Comparison of ENCODE assay signal across 16 mouse cellular contexts in the genomic region with DNA sequence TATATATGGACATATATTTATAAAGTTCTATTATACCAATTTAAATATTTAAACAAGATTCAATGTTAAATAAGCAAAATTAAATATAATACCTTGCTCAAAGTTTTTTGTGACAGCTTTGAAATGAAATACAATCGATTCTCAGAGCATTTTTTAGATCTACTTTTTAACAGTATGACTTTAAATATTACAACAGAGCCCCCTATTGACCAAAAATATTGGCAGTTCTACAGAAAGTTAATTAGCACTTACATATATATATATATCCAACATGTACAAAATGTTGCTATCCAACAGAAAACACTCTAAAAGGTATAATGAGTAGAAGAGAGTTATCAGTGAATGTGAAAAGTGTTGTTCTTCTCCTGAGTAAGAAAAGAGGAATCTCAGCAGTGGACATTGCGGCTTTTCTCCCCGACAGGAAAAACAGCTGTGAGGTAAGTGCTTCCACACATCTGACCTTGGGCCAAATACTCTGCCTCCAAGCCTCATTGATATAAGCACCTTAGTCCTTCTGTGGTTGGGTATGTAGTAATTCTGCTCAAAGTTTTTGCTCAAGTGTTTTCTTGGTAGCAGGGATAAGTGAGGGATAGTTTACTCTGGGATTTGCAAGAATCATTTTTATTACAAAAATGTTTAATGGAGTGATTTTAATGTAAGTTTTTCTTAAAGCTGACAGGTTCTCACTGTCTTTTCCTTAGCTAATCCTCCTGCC. TPM values are rescaled to one million over a fixed set of nuclear protein-coding genes. Genes with fewer than 3 reads are reported as not detected.
DNase-seq lines count a peak whose midpoint lies in the region; ATAC-seq and TF ChIP-seq lines count a peak whose summit lies in the region.
"Had no signal": no experiment of that assay in that cellular context is flagged by ENCODE, and none has a peak within 500 bp of the region (broad histone marks: within the 10 kb centered on the region; RNA-seq: fewer than 3 reads in every experiment).

No protein-coding gene starts in this region.

- DNase-seq in hindbrain, embryonic 14.5 days (ENCODE audit: low spot score) = peak; percentile 74
- DNase-seq in midbrain, embryonic 11.5 days (ENCODE audit: low spot score, missing footprints) = peak; percentile 69
- DNase-seq in midbrain, embryonic 10.5 days (ENCODE audit: low spot score) = no peak
- no peak for DNase-seq in stomach, postnatal 0 days (ENCODE audit: low spot score)
- no peak for DNase-seq in spleen, postnatal 4 days (ENCODE audit: low spot score in 2 of 2)
- DNase-seq: cerebellum, adult 18-20 months; gastrocnemius, postnatal 14 days; thymus, postnatal 4 days had no signal

- H3K27me3 ChIP-seq in hindbrain, embryonic 14.5 days (ENCODE audit: control insufficient read depth, insufficient read depth, low read length) = no peaks in the 10 kb centered on the region
- H3K27me3 ChIP-seq in hindbrain, embryonic 12.5 days = no peaks in the 10 kb centered on the region
- H3K27me3 ChIP-seq in midbrain, embryonic 11.5 days (ENCODE audit: control insufficient read depth, insufficient read depth, low read length) = no peaks in the 10 kb centered on the region
- no peaks in the 10 kb centered on the region for H3K27me3 ChIP-seq in midbrain, embryonic 10.5 days (ENCODE audit: low read depth, poor library complexity, severe bottlenecking)
- no peaks in the 10 kb centered on the region for H3K27me3 ChIP-seq in stomach, postnatal 0 days (ENCODE audit: control insufficient read depth, insufficient read depth, low read length)
- H3K27me3 ChIP-seq: embryonic facial prominence, embryonic 12.5 days; hindbrain, embryonic 13.5 days; limb, embryonic 13.5 days had no signal

- no peak for ATAC-seq in hindbrain, embryonic 14.5 days (ENCODE audit: low FRiP score)
- no peak for ATAC-seq in hindbrain, embryonic 12.5 days (ENCODE audit: low FRiP score)
- ATAC-seq in midbrain, embryonic 11.5 days (ENCODE audit: low FRiP score) = no peak
- ATAC-seq in activated CD4-positive, CD25-positive, alpha-beta regulatory T cell, adult 4 months = peak; percentile 49
- no peak for ATAC-seq in stomach, postnatal 0 days (ENCODE audit: low FRiP score, low TSS enrichment)
- ATAC-seq: forebrain, embryonic 16.5 days had no signal

- no peak for TF ChIP-seq EP300 in stomach, postnatal 0 days (optimal IDR thresholded peaks at IDR 0.05)

- H3K4me3 ChIP-seq in hindbrain, embryonic 14.5 days (replicated peaks; ENCODE audit: low read length) = no peak overlapping the region
- no peak overlapping the region for H3K4me3 ChIP-seq in hindbrain, embryonic 12.5 days
- H3K4me3 ChIP-seq in midbrain, embryonic 11.5 days (ENCODE audit: low read depth, low read length) = no peak overlapping the region
- no peak overlapping the region for H3K4me3 ChIP-seq in midbrain, embryonic 10.5 days
- no peak overlapping the region for H3K4me3 ChIP-seq in stomach, postnatal 0 days (ENCODE audit: low read depth, low read length)
- H3K4me3 ChIP-seq: embryonic facial prominence, embryonic 12.5 days; hindbrain, embryonic 13.5 days; limb, embryonic 13.5 days had no signal

- WGBS in hindbrain, embryonic 14.5 days = 73% methylated on average over 3 of the region's 3 CpGs
- WGBS in hindbrain, embryonic 12.5 days = 80% methylated on average over 3 of the region's 3 CpGs
- WGBS in midbrain, embryonic 11.5 days = 84% methylated on average over 3 of the region's 3 CpGs
- WGBS in midbrain, embryonic 10.5 days = 90% methylated on average over 3 of the region's 3 CpGs
- WGBS in stomach, postnatal 0 days = 63% methylated on average over 3 of the region's 3 CpGs

- no peak overlapping the region for H3K27ac ChIP-seq in hindbrain, embryonic 14.5 days
- no peak overlapping the region for H3K27ac ChIP-seq in hindbrain, embryonic 12.5 days
- H3K27ac ChIP-seq in midbrain, embryonic 11.5 days (ENCODE audit: low read depth, low read length) = no peak overlapping the region
- no peak overlapping the region for H3K27ac ChIP-seq in midbrain, embryonic 10.5 days (replicated peaks)
- no peak overlapping the region for H3K27ac ChIP-seq in stomach, postnatal 0 days (replicated peaks)
- H3K27ac ChIP-seq: embryonic facial prominence, embryonic 12.5 days; hindbrain, embryonic 13.5 days; limb, embryonic 13.5 days had no signal

- H3K9ac ChIP-seq in hindbrain, embryonic 14.5 days = no peak overlapping the region
- no peak overlapping the region for H3K9ac ChIP-seq in hindbrain, embryonic 12.5 days
- no peak overlapping the region for H3K9ac ChIP-seq in midbrain, embryonic 11.5 days (ENCODE audit: low read length)
- H3K9ac ChIP-seq in stomach, postnatal 0 days (ENCODE audit: low read length) = no peak overlapping the region
- H3K9ac ChIP-seq: embryonic facial prominence, embryonic 12.5 days; hindbrain, embryonic 13.5 days; limb, embryonic 13.5 days had no signal

- no peaks in the 10 kb centered on the region for H3K9me3 ChIP-seq in hindbrain, embryonic 14.5 days (ENCODE audit: control insufficient read depth, low read length)
- no peaks in the 10 kb centered on the region for H3K9me3 ChIP-seq in hindbrain, embryonic 12.5 days (replicated peaks)
- no peaks in the 10 kb centered on the region for H3K9me3 ChIP-seq in midbrain, embryonic 11.5 days (ENCODE audit: control insufficient read depth, low read length)
- no peaks in the 10 kb centered on the region for H3K9me3 ChIP-seq in midbrain, embryonic 10.5 days (replicated peaks)
- no peaks in the 10 kb centered on the region for H3K9me3 ChIP-seq in stomach, postnatal 0 days (ENCODE audit: control insufficient read depth, low read length)
- H3K9me3 ChIP-seq: embryonic facial prominence, embryonic 12.5 days; hindbrain, embryonic 13.5 days; limb, embryonic 13.5 days had no signal

- H3K4me1 ChIP-seq in hindbrain, embryonic 14.5 days (replicated peaks; ENCODE audit: control insufficient read depth, insufficient read depth, low read length) = no peaks in the 10 kb centered on the region
- H3K4me1 ChIP-seq in hindbrain, embryonic 12.5 days = no peaks in the 10 kb centered on the region
- H3K4me1 ChIP-seq in midbrain, embryonic 11.5 days (ENCODE audit: control insufficient read depth, insufficient read depth, low read length) = no peaks in the 10 kb centered on the region
- H3K4me1 ChIP-seq in midbrain, embryonic 10.5 days = no peaks in the 10 kb centered on the region
- H3K4me1 ChIP-seq in stomach, postnatal 0 days (replicated peaks; ENCODE audit: control insufficient read depth, insufficient read depth) = no peaks in the 10 kb centered on the region
- H3K4me1 ChIP-seq: embryonic facial prominence, embryonic 12.5 days; limb, embryonic 13.5 days had no signal

- TF ChIP-seq CTCF in stomach, postnatal 0 days (IDR thresholded peaks at IDR 0.05; ENCODE audit: low read depth) = peak; percentile 48

- no peak overlapping the region for H3K4me2 ChIP-seq in hindbrain, embryonic 14.5 days (replicated peaks)
- H3K4me2 ChIP-seq in hindbrain, embryonic 12.5 days (replicated peaks) = no peak overlapping the region
- H3K4me2 ChIP-seq in midbrain, embryonic 11.5 days = no peak overlapping the region
- no peak overlapping the region for H3K4me2 ChIP-seq in stomach, postnatal 0 days (replicated peaks; ENCODE audit: low read depth)
- H3K4me2 ChIP-seq: embryonic facial prominence, embryonic 12.5 days; hindbrain, embryonic 13.5 days; limb, embryonic 13.5 days had no signal

- H3K36me3 ChIP-seq in hindbrain, embryonic 14.5 days (replicated peaks; ENCODE audit: control insufficient read depth, insufficient read depth) = peaks cover 32% of the 10 kb centered on the region
- peaks cover 20% of the 10 kb centered on the region; the same call in 1 of the 2 replicates for H3K36me3 ChIP-seq in hindbrain, embryonic 12.5 days
- no peaks in the 10 kb centered on the region; the same call in 1 of the 2 replicates for H3K36me3 ChIP-seq in midbrain, embryonic 11.5 days (ENCODE audit: control insufficient read depth, insufficient read depth, low read length)
- peaks cover 41% of the 10 kb centered on the region for H3K36me3 ChIP-seq in midbrain, embryonic 10.5 days
- H3K36me3 ChIP-seq in stomach, postnatal 0 days (ENCODE audit: control insufficient read depth, insufficient read depth, low read length) = peaks cover 5% of the 10 kb centered on the region; the same call in 1 of the 2 replicates

RNA-seq across cellular contexts. Expression of a gene that starts 22.1 kb away (rescaled TPM):
- 16.8 and 18.7 TPM in 2 replicates for polyA plus RNA-seq in hindbrain, embryonic 14.5 days (2014; fragmentation: Nextera tagmentation; extraction: Ambion mirVana)
- 20.2 and 22.4 TPM in 2 replicates for polyA plus RNA-seq in hindbrain, embryonic 12.5 days (2016; fragmentation: Nextera tagmentation; extraction: Ambion mirVana)
- 11.5 and 15.6 TPM in 2 replicates for polyA plus RNA-seq in midbrain, embryonic 11.5 days (2014; fragmentation: Nextera tagmentation; extraction: Ambion mirVana)
- polyA plus RNA-seq in midbrain, embryonic 10.5 days (2016; fragmentation: Nextera tagmentation; extraction: Ambion mirVana) = 12.7 and 14.2 TPM in 2 replicates
- 10 to 100 TPM; 11.0 to 14.0 TPM for polyA plus RNA-seq in activated CD4-positive, CD25-positive, alpha-beta regulatory T cell, adult 4 months (2017; shearing (Covaris generic))
- 9.9 and 10.4 TPM in 2 replicates for polyA plus RNA-seq in stomach, postnatal 0 days (2015; fragmentation: Nextera tagmentation; extraction: Ambion mirVana)

RNA-seq across cellular contexts. Expression of a gene that starts 47.3 kb away (rescaled TPM):
- polyA plus RNA-seq in hindbrain, embryonic 14.5 days (2014; fragmentation: Nextera tagmentation; extraction: Ambion mirVana) = not detected in 2 replicates
- 0.26 TPM in 1 of 2 replicates, not detected in the other for polyA plus RNA-seq in hindbrain, embryonic 12.5 days (2016; fragmentation: Nextera tagmentation; extraction: Ambion mirVana)
- not detected in 2 replicates for polyA plus RNA-seq in midbrain, embryonic 11.5 days (2014; fragmentation: Nextera tagmentation; extraction: Ambion mirVana)
- polyA plus RNA-seq in midbrain, embryonic 10.5 days (2016; fragmentation: Nextera tagmentation; extraction: Ambion mirVana) = not detected in 2 replicates
- polyA plus RNA-seq in activated CD4-positive, CD25-positive, alpha-beta regulatory T cell, adult 4 months (2017; shearing (Covaris generic)) = not detected
- 0.05 TPM in 1 of 2 replicates, not detected in the other for polyA plus RNA-seq in stomach, postnatal 0 days (2015; fragmentation: Nextera tagmentation; extraction: Ambion mirVana)
- polyA plus RNA-seq: forebrain, embryonic 16.5 days; heart, embryonic 14.5 days; hindbrain, embryonic 13.5 days; kidney, embryonic 14.5 days had no signal

Comparison
In these comparisons a context has a peak if more than half of its experiments do, and no peak if none do; other contexts are left out.
1. DNase-seq: peak in hindbrain, embryonic 14.5 days (single experiment) and midbrain, embryonic 11.5 days (single experiment); none in midbrain, embryonic 10.5 days (single experiment), stomach, postnatal 0 days (single experiment) and spleen, postnatal 4 days (0 of 2).